Mouse (Mus musculus) C2C12 (cell line): ENCODE data around the gene Ccdc18. TPM values are rescaled to one million over a fixed set of nuclear protein-coding genes. Genes with fewer than 3 reads are reported as not detected.
"Not testable (repeated sequence)": the region's sequence is repeated elsewhere in the genome, so short reads cannot be mapped to it uniquely, and the experiment has no call there.

Experiments
- H3K27me3 ChIP-seq: one replicate; pipeline ENCODE4 v1.6.1; 2011; ENCODE audit not compliant: control insufficient read depth, insufficient read depth, insufficient read length
- H3K36me3 ChIP-seq: one replicate; pipeline ENCODE4 v1.6.1; 2011; ENCODE audit not compliant: control insufficient read depth, insufficient read depth
- H3K4me3 ChIP-seq: one replicate; pipeline ENCODE4 v1.5.1; 2011; ENCODE audit warnings: mild to moderate bottlenecking, control low read depth; ENCODE audit not compliant: poor library complexity, insufficient read depth, severe bottlenecking
- H3K79me2 ChIP-seq: one replicate; pipeline ENCODE4 v1.6.1; 2011; ENCODE audit not compliant: control insufficient read depth, insufficient read depth
- H3K79me3 ChIP-seq: one replicate; pipeline ENCODE4 v1.6.1; 2011; ENCODE audit warnings: low read depth, control low read depth
- H3ac ChIP-seq: one replicate; pipeline ENCODE3; 2011; ENCODE audit warnings: low read depth; ENCODE audit not compliant: control insufficient read depth, insufficient read length
- CEBPB ChIP-seq: IDR thresholded peaks from one replicate; pipeline ENCODE4 v1.6.1; 2011; ENCODE audit warnings: low read depth, mild to moderate bottlenecking, control low read depth, moderate library complexity
- CTCF ChIP-seq: IDR thresholded peaks from one replicate; pipeline ENCODE4 v1.5.1; 2011; ENCODE audit not compliant: control insufficient read depth, insufficient read depth, insufficient read length
- FOSL1 ChIP-seq: IDR thresholded peaks from one replicate; pipeline ENCODE4 v1.8.0; 2011; ENCODE audit warnings: mild to moderate bottlenecking, low read length; ENCODE audit not compliant: poor library complexity, insufficient read depth, severe bottlenecking
- MAX ChIP-seq: IDR thresholded peaks from one replicate; pipeline ENCODE4 v1.6.1; 2011; ENCODE audit warnings: mild to moderate bottlenecking, control low read depth
- MYOD1 ChIP-seq: IDR thresholded peaks from one replicate; pipeline ENCODE4 v1.6.1; 2011; ENCODE audit warnings: low read depth; ENCODE audit not compliant: control insufficient read depth, insufficient read length
- MYOG ChIP-seq: IDR thresholded peaks from one replicate; pipeline ENCODE4 v1.6.1; 2011; ENCODE audit not compliant: control insufficient read depth, insufficient read length; ENCODE audit errors: extremely low read depth
- USF1 ChIP-seq: IDR thresholded peaks from one replicate; pipeline ENCODE4 v1.6.1; 2011; ENCODE audit warnings: low read depth, mild to moderate bottlenecking, control low read depth, moderate library complexity
- polyA plus RNA-seq: library from polyadenylated mRNA; unstranded; fragments of >200 nt; fragmentation: generic; extraction: Trizol; gene quantifications from one replicate; pipeline ENCODE4 v1.2.1, GENCODE M21; 2012; ENCODE audit warnings: missing spikeins

Ccdc18 gene
- polyA plus RNA-seq, 1 experiment = 0.55 TPM

- TF ChIP-seq USF1 = no peak
- no peak for TF ChIP-seq MYOG
- TF ChIP-seq MAX = no peak
- TF ChIP-seq MYOD1 = no peak
- TF ChIP-seq FOSL1 = no peak
- no peak for TF ChIP-seq CTCF
- TF ChIP-seq CEBPB = no peak
- no peaks in the 10 kb centered on the region for H3K27me3 ChIP-seq
These were observed 134.3 kb downstream of the Ccdc18 start for GRCm38 (mm10) chr5:108266990-108267389.

DNA sequence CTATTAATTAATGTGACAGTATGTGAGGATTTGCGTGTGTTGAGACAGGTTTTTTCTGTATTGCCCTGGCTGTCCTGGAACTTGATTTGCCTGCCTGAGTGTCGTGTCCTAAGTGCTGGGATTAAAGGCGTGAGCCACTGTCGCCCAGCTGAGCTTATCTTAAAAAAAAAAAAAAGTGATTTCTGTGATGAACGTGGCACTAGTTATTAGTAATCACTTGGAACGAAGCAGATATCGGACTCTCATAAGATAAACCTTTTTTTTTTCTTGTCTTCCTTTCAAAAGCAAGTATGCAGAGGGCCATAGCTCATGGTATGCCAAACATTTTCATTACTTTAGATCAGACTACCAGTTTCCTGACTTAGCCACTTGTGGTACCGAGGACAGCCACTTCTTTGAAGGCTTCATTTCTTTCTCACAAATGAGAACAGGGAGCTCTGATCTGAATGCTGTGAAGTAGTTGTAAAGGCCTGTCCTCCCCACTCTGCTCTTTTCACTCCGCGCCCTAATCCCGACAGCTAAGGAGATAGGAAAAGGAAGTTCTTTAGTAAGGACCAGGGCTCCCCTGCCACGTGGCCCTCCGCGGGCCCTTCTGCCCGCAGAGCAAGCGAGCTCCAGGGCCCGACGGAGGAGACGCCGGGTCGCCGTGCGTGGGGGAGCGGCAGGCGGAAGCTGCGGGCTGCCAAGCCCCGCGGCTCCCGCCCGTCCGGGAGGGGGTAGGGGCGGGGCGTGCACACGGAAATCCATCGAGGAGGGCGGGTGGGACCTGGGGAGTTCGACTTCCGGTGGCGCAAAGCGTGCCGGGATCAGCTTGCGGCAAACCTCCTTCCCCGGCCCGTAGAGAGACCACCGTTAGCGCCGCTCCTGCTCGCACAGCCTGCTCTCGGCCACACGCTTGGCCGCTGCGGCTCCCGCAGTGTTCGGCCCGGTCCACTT lies 135.7 kb downstream of the Ccdc18 start, which contains the start of gene Dr1:
TSS of gene Dr1 (plus strand) at position 771 of the 936 bp plus-strand sequence.
- H3K79me2 ChIP-seq = peaks cover 47% of the 10 kb centered on the region
- H3K36me3 ChIP-seq = peaks cover 17% of the 10 kb centered on the region
- no peaks in the 10 kb centered on the region for H3K27me3 ChIP-seq
- H3K4me3 ChIP-seq = peak within 1 kb of the TSS; percentile 87
- H3K79me3 ChIP-seq = peaks cover 40% of the 10 kb centered on the region
- no peak for TF ChIP-seq MYOG
- TF ChIP-seq MAX = peak; percentile 86
- TF ChIP-seq FOSL1 = no peak
- peak within 1 kb of the TSS; percentile 67 for H3ac ChIP-seq

More at GRCm38 (mm10) chr5:108266990-108267389, 134.3 kb downstream of the Ccdc18 start:
- Histone ChIP-seq H3K79me3 (peaks cover 28% of the 10 kb centered on the region), H3K36me3 (peaks cover 4% of the 10 kb centered on the region), H3K79me2 (peaks cover 33% of the 10 kb centered on the region), H3K4me3 (no peak overlapping the region), H3ac (no peak overlapping the region)

- peak overlapping the region; percentile 67 for H3ac ChIP-seq
- H3K79me3 ChIP-seq = peaks cover 44% of the 10 kb centered on the region
- peaks cover 55% of the 10 kb centered on the region for H3K79me2 ChIP-seq
These were observed 136.6 kb downstream of the Ccdc18 start for GRCm38 (mm10) chr5:108269063-108269810.

DNA sequence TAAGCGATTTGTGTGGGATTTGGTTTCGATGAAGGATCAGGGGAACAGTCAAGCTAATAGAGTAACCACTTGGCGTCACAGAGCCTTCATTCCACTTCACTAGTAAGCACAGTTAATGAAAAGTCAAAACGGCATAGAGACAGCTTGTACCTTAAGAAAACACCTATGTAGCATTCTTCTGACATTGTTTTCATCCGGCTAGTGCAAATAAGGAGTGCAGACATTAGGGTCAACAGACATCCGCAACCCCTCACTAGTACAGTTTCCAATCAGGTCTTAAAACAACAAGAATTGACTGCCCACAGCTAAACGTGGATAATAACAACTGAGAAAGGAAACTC lies 137.1 kb downstream of the Ccdc18 start:
- Histone ChIP-seq H3K4me3 (peak overlapping the region; percentile 87), H3K79me3 (peaks cover 44% of the 10 kb centered on the region), H3ac (peak overlapping the region; percentile 67), H3K79me2 (peaks cover 61% of the 10 kb centered on the region), H3K36me3 (peaks cover 27% of the 10 kb centered on the region), H3K27me3 (no peaks in the 10 kb centered on the region)
- TF ChIP-seq MYOD1 (no peak), CTCF (no peak), USF1 (no peak), CEBPB (no peak), FOSL1 (no peak), MAX (no peak), MYOG (no peak)

More at GRCm38 (mm10) chr5:108269063-108269810, 136.6 kb downstream of the Ccdc18 start:
- peaks cover 25% of the 10 kb centered on the region for H3K36me3 ChIP-seq
- H3K27me3 ChIP-seq = no peaks in the 10 kb centered on the region
- no peak for TF ChIP-seq CEBPB
- no peak for TF ChIP-seq MYOG
- peak overlapping the region; percentile 87 for H3K4me3 ChIP-seq

GRCm38 (mm10) chr5:108270415-108270814 lies 137.7 kb downstream of the Ccdc18 start:
- Histone ChIP-seq H3K27me3 (no peaks in the 10 kb centered on the region), H3K4me3 (peak overlapping the region; percentile 87), H3K36me3 (peaks cover 30% of the 10 kb centered on the region), H3ac (peak overlapping the region; percentile 54), H3K79me2 (peaks cover 65% of the 10 kb centered on the region), H3K79me3 (peaks cover 47% of the 10 kb centered on the region)
- no peak for TF ChIP-seq MYOG
- no peak for TF ChIP-seq USF1
- no peak for TF ChIP-seq FOSL1
- no peak for TF ChIP-seq CTCF
- TF ChIP-seq CEBPB = no peak
- TF ChIP-seq MAX = no peak
- TF ChIP-seq MYOD1 = no peak

- H3K27me3 ChIP-seq, H3K4me3 ChIP-seq, H3ac ChIP-seq: not testable (repeated sequence)
- Histone ChIP-seq H3K79me3 (peaks cover 47% of the 10 kb centered on the region), H3K79me2 (peaks cover 65% of the 10 kb centered on the region), H3K36me3 (peaks cover 39% of the 10 kb centered on the region)
These were observed 138.7 kb downstream of the Ccdc18 start for GRCm38 (mm10) chr5:108271345-108271744.

Other genes starting within 250 kb of the Ccdc18 start
- 161 TPM for gene Rpl5, start 232.4 kb upstream of the Ccdc18 start, polyA plus RNA-seq
- 4.8 TPM for gene Fam69a, start 145.8 kb upstream of the Ccdc18 start, polyA plus RNA-seq
- 12.0 TPM for gene Mtf2, start 67.2 kb upstream of the Ccdc18 start, polyA plus RNA-seq
- gene Tmed5, start 255 bp upstream of the Ccdc18 start, polyA plus RNA-seq = 16.8 TPM
- gene Dr1, start 136.0 kb downstream of the Ccdc18 start, polyA plus RNA-seq = 13.0 TPM
- 1.8 TPM for gene Pigg, start 179.7 kb downstream of the Ccdc18 start, polyA plus RNA-seq
- gene Gm42517, start 235.0 kb downstream of the Ccdc18 start, polyA plus RNA-seq = 1.1 TPM